8 mouse cellular contexts compared by ENCODE assay signal in the genomic region with DNA sequence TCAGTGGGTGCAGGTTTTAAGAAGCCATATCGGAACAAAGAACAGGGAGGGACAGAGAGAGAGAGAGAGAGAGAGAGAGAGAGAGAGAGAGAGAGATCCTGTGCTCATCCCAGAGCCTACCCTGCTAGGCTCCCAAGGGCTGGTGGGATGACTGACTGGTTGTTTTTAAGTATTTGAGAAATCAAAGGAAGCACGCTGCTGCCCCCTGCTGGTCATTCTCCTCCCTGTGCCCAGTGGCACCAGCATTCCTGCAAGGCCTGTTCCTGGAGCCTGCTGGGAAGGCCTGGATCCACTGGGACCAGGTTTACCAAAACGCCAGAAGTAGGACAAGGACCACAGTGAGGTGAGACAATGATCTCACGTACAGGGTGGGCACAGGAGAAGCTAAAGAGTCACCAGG. TPM values are rescaled to one million over a fixed set of nuclear protein-coding genes. Genes with fewer than 3 reads are reported as not detected.
DNase-seq lines count a peak whose midpoint lies in the region; ATAC-seq and TF ChIP-seq lines count a peak whose summit lies in the region.

No protein-coding gene starts in this region.

- peak; percentile 94 for TF ChIP-seq CTCF in midbrain, postnatal 0 days (IDR thresholded peaks at IDR 0.05)
- peak; percentile 84 for TF ChIP-seq CTCF in testis, adult 2 months (IDR thresholded peaks at IDR 0.05; ENCODE audit: control insufficient read depth, insufficient read depth, insufficient replicate concordance, low read depth, low read length)

- H3K4me2 ChIP-seq in intestine, embryonic 14.5 days (ENCODE audit: low read length): no peak overlapping the region
- H3K4me2 ChIP-seq in intestine, embryonic 16.5 days (ENCODE audit: low read depth, low read length): no peak overlapping the region
- H3K4me2 ChIP-seq in forebrain, embryonic 14.5 days (ENCODE audit: low read length): no peak overlapping the region
- H3K4me2 ChIP-seq in hindbrain, embryonic 13.5 days: no peak overlapping the region
- no peak overlapping the region for H3K4me2 ChIP-seq in midbrain, postnatal 0 days (ENCODE audit: low read depth, low read length, poor library complexity, severe bottlenecking)

- WGBS in intestine, embryonic 14.5 days: 18% methylated on average over 4 of the region's 4 CpGs
- 27% methylated on average over 4 of the region's 4 CpGs for WGBS in intestine, embryonic 16.5 days
- 22% methylated on average over 4 of the region's 4 CpGs for WGBS in forebrain, embryonic 14.5 days
- 15% methylated on average over 4 of the region's 4 CpGs for WGBS in hindbrain, embryonic 13.5 days
- WGBS in midbrain, postnatal 0 days: 15% methylated on average over 4 of the region's 4 CpGs

- no peaks in the 10 kb centered on the region for H3K4me1 ChIP-seq in intestine, embryonic 14.5 days (replicated peaks; ENCODE audit: control insufficient read depth, insufficient read depth, low read length)
- H3K4me1 ChIP-seq in intestine, embryonic 16.5 days (ENCODE audit: control insufficient read depth, insufficient read depth, low read length): no peaks in the 10 kb centered on the region
- H3K4me1 ChIP-seq in forebrain, embryonic 14.5 days (ENCODE audit: control insufficient read depth, insufficient read depth, low read length): peaks cover 12% of the 10 kb centered on the region
- peaks cover 22% of the 10 kb centered on the region for H3K4me1 ChIP-seq in hindbrain, embryonic 13.5 days (replicated peaks)
- H3K4me1 ChIP-seq in midbrain, postnatal 0 days (ENCODE audit: insufficient read depth, low read length): peaks cover 9% of the 10 kb centered on the region
- peaks cover 7% of the 10 kb centered on the region for H3K4me1 ChIP-seq in testis, adult 2 months (ENCODE audit: control insufficient read depth, insufficient read depth, low read length)

- DNase-seq in intestine, embryonic 14.5 days (ENCODE audit: low spot score): peak; percentile 97
- peak; percentile 62 for DNase-seq in c-Kit-positive CD71-positive TER-119-positive erythroid progenitor cells, embryonic 14.5 days (ENCODE audit: low spot score)
- DNase-seq in forebrain, embryonic 14.5 days (ENCODE audit: low spot score): peak; percentile 95
- peak; percentile 42 to 98 for DNase-seq in left cerebral cortex, adult 9 months (ENCODE audit: low spot score in 2 of 2)
- DNase-seq in midbrain, postnatal 0 days (ENCODE audit: low spot score): peak; percentile 95

- no peaks in the 10 kb centered on the region for H3K36me3 ChIP-seq in intestine, embryonic 14.5 days (ENCODE audit: control insufficient read depth, insufficient read depth, low read length)
- no peaks in the 10 kb centered on the region for H3K36me3 ChIP-seq in intestine, embryonic 16.5 days (ENCODE audit: control insufficient read depth, insufficient read depth, low read length)
- no peaks in the 10 kb centered on the region for H3K36me3 ChIP-seq in forebrain, embryonic 14.5 days (ENCODE audit: control insufficient read depth, insufficient read depth, low read length)
- H3K36me3 ChIP-seq in hindbrain, embryonic 13.5 days: no peaks in the 10 kb centered on the region
- no peaks in the 10 kb centered on the region for H3K36me3 ChIP-seq in midbrain, postnatal 0 days (ENCODE audit: insufficient read depth, low read length)
- H3K36me3 ChIP-seq in testis, adult 2 months (ENCODE audit: control insufficient read depth, insufficient read depth, low read length): no peaks in the 10 kb centered on the region

- no peaks in the 10 kb centered on the region for H3K9me3 ChIP-seq in intestine, embryonic 14.5 days (ENCODE audit: control insufficient read depth, low read length)
- no peaks in the 10 kb centered on the region for H3K9me3 ChIP-seq in intestine, embryonic 16.5 days (ENCODE audit: control insufficient read depth, low read length)
- H3K9me3 ChIP-seq in forebrain, embryonic 14.5 days (replicated peaks; ENCODE audit: control insufficient read depth, low read length): no peaks in the 10 kb centered on the region
- no peaks in the 10 kb centered on the region for H3K9me3 ChIP-seq in hindbrain, embryonic 13.5 days
- H3K9me3 ChIP-seq in midbrain, postnatal 0 days (ENCODE audit: low read length): no peaks in the 10 kb centered on the region

- H3K27me3 ChIP-seq in intestine, embryonic 14.5 days (replicated peaks; ENCODE audit: control insufficient read depth, insufficient read depth, low read length): no peaks in the 10 kb centered on the region
- H3K27me3 ChIP-seq in intestine, embryonic 16.5 days (replicated peaks; ENCODE audit: control insufficient read depth, insufficient read depth, low read length): no peaks in the 10 kb centered on the region
- H3K27me3 ChIP-seq in forebrain, embryonic 14.5 days (replicated peaks; ENCODE audit: control insufficient read depth, insufficient read depth, low read length): no peaks in the 10 kb centered on the region
- peaks cover 13% of the 10 kb centered on the region; the same call in 1 of the 2 replicates for H3K27me3 ChIP-seq in hindbrain, embryonic 13.5 days
- no peaks in the 10 kb centered on the region; the same call in 1 of the 2 replicates for H3K27me3 ChIP-seq in midbrain, postnatal 0 days (ENCODE audit: insufficient read depth, low read length)
- no peaks in the 10 kb centered on the region for H3K27me3 ChIP-seq in testis, adult 2 months (ENCODE audit: control insufficient read depth, insufficient read depth, low read length)

- no peak overlapping the region for H3K27ac ChIP-seq in intestine, embryonic 14.5 days (ENCODE audit: low read depth)
- H3K27ac ChIP-seq in intestine, embryonic 16.5 days (ENCODE audit: low read length): no peak overlapping the region
- H3K27ac ChIP-seq in forebrain, embryonic 14.5 days (ENCODE audit: low read depth, low read length): no peak overlapping the region
- no peak overlapping the region for H3K27ac ChIP-seq in hindbrain, embryonic 13.5 days
- H3K27ac ChIP-seq in midbrain, postnatal 0 days (ENCODE audit: low read depth, low read length): no peak overlapping the region
- no peak overlapping the region for H3K27ac ChIP-seq in testis, adult 2 months (ENCODE audit: control insufficient read depth, insufficient read depth, low read depth, low read length)

- H3K4me3 ChIP-seq in intestine, embryonic 14.5 days (ENCODE audit: low read depth, low read length): no peak overlapping the region
- H3K4me3 ChIP-seq in intestine, embryonic 16.5 days (ENCODE audit: low read length): no peak overlapping the region
- H3K4me3 ChIP-seq in forebrain, embryonic 14.5 days (ENCODE audit: low read depth, low read length): no peak overlapping the region
- no peak overlapping the region for H3K4me3 ChIP-seq in hindbrain, embryonic 13.5 days
- no peak overlapping the region for H3K4me3 ChIP-seq in midbrain, postnatal 0 days (ENCODE audit: low read depth, low read length)
- no peak overlapping the region for H3K4me3 ChIP-seq in testis, adult 2 months (ENCODE audit: control insufficient read depth, low read depth, low read length)

- no peak overlapping the region for H3K9ac ChIP-seq in intestine, embryonic 14.5 days (ENCODE audit: low read length)
- no peak overlapping the region for H3K9ac ChIP-seq in intestine, embryonic 16.5 days (ENCODE audit: low read depth, low read length)
- no peak overlapping the region for H3K9ac ChIP-seq in forebrain, embryonic 14.5 days (ENCODE audit: low read length)
- H3K9ac ChIP-seq in hindbrain, embryonic 13.5 days: no peak overlapping the region
- no peak overlapping the region for H3K9ac ChIP-seq in midbrain, postnatal 0 days (replicated peaks; ENCODE audit: low read length, poor library complexity, severe bottlenecking)

- TF ChIP-seq POLR2A in testis, adult 2 months (IDR thresholded peaks at IDR 0.05; ENCODE audit: control insufficient read depth, low read depth, low read length): no peak

- ATAC-seq in intestine, embryonic 14.5 days (replicated peaks; ENCODE audit: low FRiP score, low TSS enrichment, low read depth): no peak
- no peak for ATAC-seq in intestine, embryonic 16.5 days
- ATAC-seq in forebrain, embryonic 14.5 days: peak; percentile 66
- ATAC-seq in hindbrain, embryonic 13.5 days (ENCODE audit: low FRiP score): peak; percentile 27; the same call in 1 of the 2 replicates
- no peak for ATAC-seq in midbrain, postnatal 0 days (ENCODE audit: low FRiP score)

RNA-seq across cellular contexts. Expression of a gene that starts 26.7 kb away (rescaled TPM):
- 4.5 and 5.2 TPM in 2 replicates for polyA plus RNA-seq in intestine, embryonic 14.5 days (2014; fragmentation: Nextera tagmentation; extraction: Ambion mirVana)
- 2.1 and 2.3 TPM in 2 replicates for polyA plus RNA-seq in intestine, embryonic 16.5 days (2015; fragmentation: Nextera tagmentation; extraction: Ambion mirVana)
- polyA plus RNA-seq in forebrain, embryonic 14.5 days (2014; fragmentation: Nextera tagmentation; extraction: Ambion mirVana): 4.6 and 5.6 TPM in 2 replicates
- 11.3 and 14.0 TPM in 2 replicates for polyA plus RNA-seq in hindbrain, embryonic 13.5 days (2015; fragmentation: Nextera tagmentation; extraction: Ambion mirVana)
- 54.5 and 84.3 TPM in 2 replicates for total RNA-seq in midbrain, postnatal 0 days (2014; rRNA removed)
- 14.2 and 17.5 TPM in 2 replicates for polyA plus RNA-seq in midbrain, postnatal 0 days (2015; fragmentation: Nextera tagmentation; extraction: Ambion mirVana)
- 11.9 and 13.0 TPM in 2 replicates for polyA plus RNA-seq in testis, adult 2 months (2012; rRNA removed)

RNA-seq across cellular contexts. Expression of a gene that starts 46.2 kb away (rescaled TPM):
- polyA plus RNA-seq in intestine, embryonic 14.5 days (2014; fragmentation: Nextera tagmentation; extraction: Ambion mirVana): 0.28 TPM in 1 of 2 replicates, not detected in the other
- 0.23 TPM in 1 of 2 replicates, not detected in the other for polyA plus RNA-seq in intestine, embryonic 16.5 days (2015; fragmentation: Nextera tagmentation; extraction: Ambion mirVana)
- polyA plus RNA-seq in forebrain, embryonic 14.5 days (2014; fragmentation: Nextera tagmentation; extraction: Ambion mirVana): 2.5 and 3.2 TPM in 2 replicates
- 2.4 and 3.1 TPM in 2 replicates for polyA plus RNA-seq in hindbrain, embryonic 13.5 days (2015; fragmentation: Nextera tagmentation; extraction: Ambion mirVana)
- total RNA-seq in midbrain, postnatal 0 days (2014; rRNA removed): 3.4 and 6.2 TPM in 2 replicates
- 5.4 and 5.8 TPM in 2 replicates for polyA plus RNA-seq in midbrain, postnatal 0 days (2015; fragmentation: Nextera tagmentation; extraction: Ambion mirVana)
- polyA plus RNA-seq in testis, adult 2 months (2012; rRNA removed): 49.9 and 54.6 TPM in 2 replicates

RNA-seq across cellular contexts. Expression of a gene that starts 48.0 kb away (rescaled TPM):
- polyA plus RNA-seq in intestine, embryonic 14.5 days (2014; fragmentation: Nextera tagmentation; extraction: Ambion mirVana): 64.4 and 69.1 TPM in 2 replicates
- 61.1 and 66.9 TPM in 2 replicates for polyA plus RNA-seq in intestine, embryonic 16.5 days (2015; fragmentation: Nextera tagmentation; extraction: Ambion mirVana)
- polyA plus RNA-seq in forebrain, embryonic 14.5 days (2014; fragmentation: Nextera tagmentation; extraction: Ambion mirVana): 55.0 and 59.2 TPM in 2 replicates
- 51.9 and 52.6 TPM in 2 replicates for polyA plus RNA-seq in hindbrain, embryonic 13.5 days (2015; fragmentation: Nextera tagmentation; extraction: Ambion mirVana)
- 27.7 and 28.2 TPM in 2 replicates for total RNA-seq in midbrain, postnatal 0 days (2014; rRNA removed)
- polyA plus RNA-seq in midbrain, postnatal 0 days (2015; fragmentation: Nextera tagmentation; extraction: Ambion mirVana): 38.3 and 42.3 TPM in 2 replicates
- polyA plus RNA-seq in testis, adult 2 months (2012; rRNA removed): 22.1 and 24.9 TPM in 2 replicates

Comparison
In these comparisons a context has a peak if more than half of its experiments do, and no peak if none do; other contexts are left out.
1. ATAC-seq: peak in forebrain, embryonic 14.5 days (single experiment) and hindbrain, embryonic 13.5 days (single experiment); none in intestine, embryonic 14.5 days (single experiment), intestine, embryonic 16.5 days (single experiment) and midbrain, postnatal 0 days (single experiment).
2. Peak in every context shown above with its lines, with median percentiles within 50 percentile points of each other: DNase-seq.